Mouse (Mus musculus): ENCODE results near the gene Slc25a3.

Slc25a3 gene

DNA sequence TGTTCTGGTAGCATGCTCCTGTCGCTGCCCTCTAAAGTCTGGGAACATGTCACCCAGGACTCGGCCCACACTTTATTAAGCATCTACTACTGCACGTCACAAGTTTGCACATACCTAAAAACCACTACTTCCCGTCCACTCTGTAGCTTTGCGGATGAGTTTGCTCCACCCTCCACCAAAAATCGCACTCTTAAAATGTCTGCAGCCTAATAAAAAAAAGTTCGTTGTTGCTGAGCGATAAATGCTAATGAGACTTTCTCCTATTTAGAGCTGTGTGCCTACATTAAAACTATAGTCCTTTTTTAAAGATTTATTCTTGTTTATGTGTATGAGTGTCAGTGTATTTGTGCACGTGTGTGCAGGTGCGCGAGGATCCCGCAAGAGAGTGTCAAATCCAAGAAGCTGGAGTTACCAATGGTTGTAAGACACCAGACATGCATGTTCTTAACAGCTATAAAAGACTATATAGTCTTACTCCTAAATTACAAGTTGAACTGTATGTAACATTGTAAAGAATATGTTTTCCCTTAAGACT is 40.4 kb downstream of the Slc25a3 start:
- peak; percentile 17 for DNase-seq

DNA sequence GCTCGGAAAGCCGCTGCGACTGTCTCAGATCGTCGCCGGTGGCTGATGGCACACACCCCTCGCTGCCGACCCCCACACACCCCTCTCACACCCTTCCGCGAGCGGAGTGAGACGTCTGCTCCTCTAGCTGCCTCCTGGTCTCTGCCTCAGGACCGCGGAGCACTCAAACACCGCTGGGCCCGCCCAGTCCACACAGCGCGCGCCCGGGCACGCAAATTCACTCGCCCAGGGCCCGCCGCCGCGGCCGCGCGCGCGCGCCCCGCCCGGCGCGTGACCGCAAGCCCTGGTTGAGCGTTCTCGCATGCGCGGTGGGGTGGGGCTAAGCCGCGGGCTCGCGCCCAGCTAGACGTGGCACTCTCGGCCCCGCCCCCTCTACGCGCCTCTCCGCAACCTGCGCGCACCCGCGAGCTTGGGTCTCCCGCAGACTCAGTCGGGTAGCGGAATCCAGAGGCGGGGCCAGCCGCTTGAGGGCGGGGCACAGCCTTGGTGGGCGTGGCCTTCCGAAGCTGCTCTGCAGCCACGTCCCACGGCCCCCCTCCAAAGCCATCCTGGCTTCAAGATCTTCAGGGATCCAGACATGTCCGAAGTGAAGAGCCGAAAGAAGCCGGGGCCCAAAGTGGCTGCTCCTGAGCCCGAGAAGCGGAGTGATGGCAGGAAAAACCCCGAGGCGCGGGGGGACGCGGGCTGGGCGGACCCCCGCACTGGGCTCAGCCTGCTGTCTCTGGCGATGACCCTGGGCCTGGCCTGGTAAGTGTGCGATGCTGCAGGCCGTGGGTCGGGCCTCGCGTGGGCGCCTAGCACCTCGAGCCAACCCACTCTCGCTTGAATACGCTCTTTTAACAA is 41.1 kb downstream of the Slc25a3 start, which contains the start of the genes Apaf1 and Ikbip:
TSS of gene Apaf1 (minus strand) at position 221 of the 843 bp plus-strand sequence.
TSS of gene Ikbip (plus strand) at position 391 of the 843 bp plus-strand sequence.
- DNase-seq: peak; percentile 100

- DNase-seq: no peak
These were observed 41.8 kb downstream of the Slc25a3 start for GRCm38 (mm10) chr10:91081959-91082507.

GRCm38 (mm10) chr10:91080540-91080939 is 43.3 kb downstream of the Slc25a3 start:
- no peak for DNase-seq

DNA sequence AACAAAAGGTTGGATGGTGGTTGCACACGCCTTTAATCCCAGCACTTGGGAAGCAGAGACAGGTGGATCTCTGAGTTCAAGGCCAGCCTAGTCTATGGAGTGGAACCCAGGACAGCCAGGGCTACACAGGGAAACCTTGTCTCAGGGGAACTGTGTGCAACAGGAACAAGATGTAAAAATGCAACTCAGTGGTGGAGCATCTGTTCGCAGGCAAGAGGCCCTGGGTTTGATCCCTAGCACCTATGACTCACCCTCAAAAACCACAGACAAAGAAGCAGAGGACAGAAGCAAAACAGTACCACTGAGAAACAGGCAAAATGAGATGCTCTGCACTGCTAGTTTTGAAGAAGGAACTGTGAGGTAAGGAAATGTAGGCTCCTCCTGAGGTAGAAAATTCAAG is 47.2 kb downstream of the Slc25a3 start:
- DNase-seq: no peak

DNA sequence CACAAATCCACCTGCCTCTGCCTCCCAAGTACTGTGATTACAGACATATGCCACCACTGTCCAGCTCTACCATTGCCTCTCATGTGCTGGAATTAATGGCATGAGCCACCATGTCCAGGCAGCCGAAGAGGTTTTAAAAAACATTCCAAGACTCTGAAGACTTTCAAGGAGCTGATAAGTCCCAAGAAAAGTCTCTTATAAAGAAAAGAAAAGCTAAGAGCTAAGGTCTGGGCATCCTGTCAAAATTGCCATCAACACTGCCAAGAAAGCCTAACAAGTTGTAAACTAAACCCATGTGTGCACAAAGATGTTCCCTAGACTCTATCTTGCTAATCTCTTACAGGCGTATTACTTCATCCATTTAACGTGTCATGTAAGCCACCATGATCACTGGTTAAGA is 50.5 kb downstream of the Slc25a3 start:
- no peak for DNase-seq

- no peak for DNase-seq
These were observed 52.1 kb downstream of the Slc25a3 start for GRCm38 (mm10) chr10:91071768-91072167.
